In genomic region chr5:36257008-36257407, GRCm38 (mm10) we compare ENCODE assay signal across 29 mouse cellular contexts. TPM values are rescaled to one million over a fixed set of nuclear protein-coding genes. Genes with fewer than 3 reads are reported as not detected.
DNase-seq lines count a peak whose midpoint lies in the region; ATAC-seq and TF ChIP-seq lines count a peak whose summit lies in the region.
"Had no signal": no experiment of that assay in that cellular context is flagged by ENCODE, and none has a peak within 500 bp of the region (broad histone marks: within the 10 kb centered on the region; RNA-seq: fewer than 3 reads in every experiment).

No protein-coding gene starts in this region.

- H3K36me3 ChIP-seq in myocyte (ENCODE audit: control insufficient read depth, insufficient read depth): no peaks in the 10 kb centered on the region
- no peaks in the 10 kb centered on the region for H3K36me3 ChIP-seq in hindbrain, embryonic 16.5 days (ENCODE audit: control insufficient read depth, insufficient read depth, low read length)
- H3K36me3 ChIP-seq in kidney, embryonic 14.5 days (ENCODE audit: control insufficient read depth, insufficient read depth, low read length): no peaks in the 10 kb centered on the region
- H3K36me3 ChIP-seq: G1E had no signal

- no peak overlapping the region for H3K4me2 ChIP-seq in myocyte (ENCODE audit: low read depth)
- H3K4me2 ChIP-seq in hindbrain, embryonic 16.5 days (ENCODE audit: low read length): no peak overlapping the region
- H3K4me2 ChIP-seq in kidney, embryonic 14.5 days (replicated peaks; ENCODE audit: low read depth, low read length): no peak overlapping the region

- no peak overlapping the region for H3K9ac ChIP-seq in hindbrain, embryonic 16.5 days (ENCODE audit: low read depth, low read length)
- no peak overlapping the region for H3K9ac ChIP-seq in kidney, embryonic 14.5 days (ENCODE audit: low read depth, low read length)

- DNase-seq in layer of hippocampus, adult 2 months (ENCODE audit: low spot score in 2 of 2): no peak
- DNase-seq in layer of hippocampus, adult 8-10 months (ENCODE audit: low spot score in 2 of 2): no peak
- DNase-seq in 3T3-L1 (ENCODE audit: low read depth, low spot score): peak; percentile 29
- DNase-seq in MN1 (ENCODE audit: low spot score): peak; percentile 8
- no peak for DNase-seq in kidney, adult 18-20 months
- DNase-seq: adrenal gland, adult 2 months; adrenal gland, adult 8-10 months; adrenal gland, postnatal 10 days; adrenal gland, postnatal 14 days; adrenal gland, postnatal 25 days; adrenal gland, postnatal 36 days; B cell, adult 2 months; cerebellum, adult 11 months; cerebellum, adult 11-12 months; cerebellum, adult 18-20 months; cerebellum, adult 2 months had no signal

- no peak for ATAC-seq in hindbrain, embryonic 16.5 days
- ATAC-seq in kidney, embryonic 14.5 days (ENCODE audit: low FRiP score, low TSS enrichment): no peak
- ATAC-seq: activated CD4-positive, CD25-positive, alpha-beta regulatory T cell, adult 4 months; CD4-positive, CD25-positive, alpha-beta regulatory T cell, adult 4 months; Patski had no signal

- H3ac ChIP-seq in myocyte (ENCODE audit: control insufficient read depth, insufficient read length): no peak overlapping the region

- WGBS in hindbrain, embryonic 16.5 days: 96% methylated on average over 5 of the region's 5 CpGs
- 90% methylated on average over 5 of the region's 5 CpGs for WGBS in kidney, embryonic 14.5 days

- peak overlapping the region; percentile 90; the same call in 1 of the 2 replicates for H3K27ac ChIP-seq in layer of hippocampus, adult 2 months
- H3K27ac ChIP-seq in hindbrain, embryonic 16.5 days (ENCODE audit: low read depth, low read length): no peak overlapping the region
- no peak overlapping the region for H3K27ac ChIP-seq in kidney, embryonic 14.5 days (ENCODE audit: low read depth, low read length)

- H3K79me2 ChIP-seq in myocyte (ENCODE audit: control insufficient read depth, insufficient read depth): peaks cover 11% of the 10 kb centered on the region

- TF ChIP-seq CTCF in layer of hippocampus, adult 2 months (conservative IDR thresholded peaks at IDR 0.05): no peak

- TF ChIP-seq POLR2A in myocyte (IDR thresholded peaks at IDR 0.05; ENCODE audit: insufficient read length, low read depth): no peak

- no peaks in the 10 kb centered on the region for H3K27me3 ChIP-seq in myocyte (ENCODE audit: control insufficient read depth, insufficient read depth, insufficient read length)
- H3K27me3 ChIP-seq in hindbrain, embryonic 16.5 days (replicated peaks; ENCODE audit: control insufficient read depth, insufficient read depth, low read length): no peaks in the 10 kb centered on the region
- H3K27me3 ChIP-seq in kidney, embryonic 14.5 days (ENCODE audit: control insufficient read depth, insufficient read depth, low read length): no peaks in the 10 kb centered on the region
- H3K27me3 ChIP-seq: Patski had no signal

- H3K4me1 ChIP-seq in hindbrain, embryonic 16.5 days (ENCODE audit: control insufficient read depth, insufficient read depth, low read depth, low read length): peaks cover 31% of the 10 kb centered on the region
- H3K4me1 ChIP-seq in kidney, embryonic 14.5 days (ENCODE audit: control insufficient read depth, insufficient read depth, low read length): no peaks in the 10 kb centered on the region

- no peak overlapping the region for H3K4me3 ChIP-seq in layer of hippocampus, adult 2 months
- no peak overlapping the region for H3K4me3 ChIP-seq in myocyte
- H3K4me3 ChIP-seq in hindbrain, embryonic 16.5 days (ENCODE audit: low read length): no peak overlapping the region
- H3K4me3 ChIP-seq in kidney, embryonic 14.5 days (ENCODE audit: low read length): no peak overlapping the region

- no peaks in the 10 kb centered on the region for H3K9me3 ChIP-seq in hindbrain, embryonic 16.5 days (ENCODE audit: control insufficient read depth, low read length)
- H3K9me3 ChIP-seq in kidney, embryonic 14.5 days (ENCODE audit: control insufficient read depth, low read length): no peaks in the 10 kb centered on the region
- H3K9me3 ChIP-seq: G1E had no signal

TF ChIP-seq in myocyte, 11 proteins besides CTCF, POLR2A, EP300 and RAD21:
- TF ChIP-seq SRF (IDR thresholded peaks at IDR 0.05; ENCODE audit: control insufficient read depth, insufficient read length, low read depth) (no peak), CEBPB (IDR thresholded peaks at IDR 0.05; ENCODE audit: insufficient read depth, poor library complexity, severe bottlenecking) (peak; percentile 95)

RNA-seq across cellular contexts. Expression of gene Psapl1, which starts 53.2 kb away (rescaled TPM):
- not detected for total RNA-seq in layer of hippocampus, adult 2 months (2021)
- not detected for total RNA-seq in layer of hippocampus, adult 8-10 months (2022)
- 0.05 TPM for polyA plus RNA-seq in myocyte (2012; fragmentation: generic; extraction: Trizol)
- polyA plus RNA-seq in hindbrain, embryonic 16.5 days (2015; fragmentation: Nextera tagmentation; extraction: Ambion mirVana): 0.07 and 0.10 TPM in 2 replicates
- 0.11 TPM in 2 replicates for polyA plus RNA-seq in kidney, embryonic 14.5 days (2014; fragmentation: Nextera tagmentation; extraction: Ambion mirVana)
- total RNA-seq: adrenal gland, adult 18-20 months; adrenal gland, adult 2 months; adrenal gland, postnatal 10 days; adrenal gland, postnatal 14 days; adrenal gland, postnatal 25 days; adrenal gland, postnatal 36 days; adrenal gland, postnatal 4 days; CH12.LX; ES-E14; MEL had no signal
- polyA plus RNA-seq: activated CD4-positive, CD25-positive, alpha-beta regulatory T cell, adult 4 months; adrenal gland, adult 2 months; brain, embryonic 14.5 days; CD4-positive, CD25-positive, alpha-beta regulatory T cell, adult 4 months; cerebellum, adult 2 months; G1E; Patski had no signal

Comparison
In these comparisons a context has a peak if more than half of its experiments do, and no peak if none do; other contexts are left out.
1. DNase-seq: peak in 3T3-L1 (single experiment) and MN1 (single experiment); none in layer of hippocampus, adult 2 months (0 of 2), layer of hippocampus, adult 8-10 months (0 of 2) and kidney, adult 18-20 months (single experiment).